Mouse (Mus musculus) heart, embryonic 13.5 days (tissue): ENCODE measurements at regions not wholly inside any gene's neighbourhood (a gene's known extent, or its start where the extent isn't known, plus 50 kb on each side); places are given as distances from the start of the nearest gene placed in this dataset.

Experiments
- ATAC-seq: fragments of 200-750 bp; cut with Nextera tagmentation; 2 replicates; pipeline ENCODE4 v1.8.0; 2017; ENCODE audit warnings: moderate TSS enrichment; ENCODE audit not compliant: insufficient number of reproducible peaks, low FRiP score, low TSS enrichment; ENCODE audit errors: extremely low read depth
- H3K27ac ChIP-seq: fragments of 300-500 bp; sonication (generic); replicated peaks from 2 replicates; pipeline ENCODE4 v1.5.1; 2015; ENCODE audit warnings: moderate library complexity, mild to moderate bottlenecking, inconsistent platforms
- H3K27me3 ChIP-seq: fragments of 300-500 bp; sonication (generic); replicated peaks from 2 replicates; pipeline ENCODE4 v1.6.1; 2015; ENCODE audit warnings: mild to moderate bottlenecking, inconsistent platforms
- H3K36me3 ChIP-seq: fragments of 300-500 bp; sonication (generic); 2 replicates; pipeline ENCODE4 v1.6.1; 2015; ENCODE audit warnings: mild to moderate bottlenecking, inconsistent platforms
- H3K4me1 ChIP-seq: fragments of 300-500 bp; sonication (generic); 2 replicates; pipeline ENCODE4 v1.6.1; 2015; ENCODE audit warnings: inconsistent platforms
- H3K4me2 ChIP-seq: fragments of 300-500 bp; sonication (generic); 2 replicates; pipeline ENCODE4 v1.6.1; 2015; ENCODE audit warnings: inconsistent platforms, mild to moderate bottlenecking, moderate library complexity
- H3K4me3 ChIP-seq: fragments of 300-500 bp; sonication (generic); 2 replicates; pipeline ENCODE4 v1.5.1; 2015; ENCODE audit warnings: moderate library complexity, mild to moderate bottlenecking, inconsistent platforms
- H3K9ac ChIP-seq: fragments of 300-500 bp; sonication (generic); 2 replicates; pipeline ENCODE4 v1.6.1; 2015; ENCODE audit warnings: inconsistent platforms, mild to moderate bottlenecking, moderate library complexity
- H3K9me3 ChIP-seq: fragments of 300-500 bp; sonication (generic); 2 replicates; pipeline ENCODE4 v1.6.1; 2016; ENCODE audit warnings: inconsistent platforms
- WGBS: fragments of 180-500 bp; shearing (Covaris S2); methylation state at CpG from one replicate; pipeline ENCODE4 v1.1.7; 2015; ENCODE audit warnings: mixed read lengths; 5-methylcytosine and 5-hydroxymethylcytosine counted together

GRCm38 (mm10) chr3:63570607-63571353, 87.1 kb upstream of the Gm34302 start:
- no peaks in the 10 kb centered on the region for H3K27me3 ChIP-seq
- ATAC-seq: no peak
- H3K4me1 ChIP-seq: no peaks in the 10 kb centered on the region
- H3K9ac ChIP-seq: no peak overlapping the region
- WGBS: 45% methylated on average over 7 of the region's 7 CpGs
- H3K4me3 ChIP-seq: no peak overlapping the region
- H3K9me3 ChIP-seq: no peaks in the 10 kb centered on the region
- H3K27ac ChIP-seq: no peak overlapping the region
- H3K36me3 ChIP-seq: no peaks in the 10 kb centered on the region
- H3K4me2 ChIP-seq: no peak overlapping the region

GRCm38 (mm10) chr3:63570082-63570481, 86.4 kb upstream of the Gm34302 start:
- no peaks in the 10 kb centered on the region for H3K9me3 ChIP-seq
- 86% methylated on average over 1 of the region's 1 CpGs for WGBS
- ATAC-seq: no peak
- H3K4me3 ChIP-seq: no peak overlapping the region
- H3K4me1 ChIP-seq: no peaks in the 10 kb centered on the region
- no peak overlapping the region for H3K27ac ChIP-seq
- no peak overlapping the region for H3K4me2 ChIP-seq
- H3K9ac ChIP-seq: no peak overlapping the region
- H3K27me3 ChIP-seq: no peaks in the 10 kb centered on the region
- H3K36me3 ChIP-seq: no peaks in the 10 kb centered on the region

GRCm38 (mm10) chr3:63569004-63569596, 85.4 kb upstream of the Gm34302 start:
- no peaks in the 10 kb centered on the region for H3K9me3 ChIP-seq
- H3K36me3 ChIP-seq: no peaks in the 10 kb centered on the region
- WGBS: 66% methylated on average over 7 of the region's 7 CpGs

GRCm38 (mm10) chr3:63567726-63568125, 84.0 kb upstream of the Gm34302 start:
- H3K4me2 ChIP-seq: no peak overlapping the region
- H3K9me3 ChIP-seq: no peaks in the 10 kb centered on the region
- H3K27ac ChIP-seq: no peak overlapping the region
- no peaks in the 10 kb centered on the region for H3K27me3 ChIP-seq
- no peak overlapping the region for H3K4me3 ChIP-seq
- H3K36me3 ChIP-seq: no peaks in the 10 kb centered on the region
- H3K4me1 ChIP-seq: no peaks in the 10 kb centered on the region
- WGBS: 73% methylated on average over 3 of the region's 3 CpGs
- H3K9ac ChIP-seq: no peak overlapping the region
- ATAC-seq: no peak

More at GRCm38 (mm10) chr3:63569004-63569596, 85.4 kb upstream of the Gm34302 start:
- no peaks in the 10 kb centered on the region for H3K4me1 ChIP-seq
- no peak overlapping the region for H3K9ac ChIP-seq
- no peak for ATAC-seq
- H3K27ac ChIP-seq: no peak overlapping the region
- no peaks in the 10 kb centered on the region for H3K27me3 ChIP-seq
- H3K4me2 ChIP-seq: no peak overlapping the region
- H3K4me3 ChIP-seq: no peak overlapping the region

- Histone ChIP-seq H3K27me3 (no peaks in the 10 kb centered on the region), H3K27ac (no peak overlapping the region), H3K4me1 (no peaks in the 10 kb centered on the region), H3K4me2 (no peak overlapping the region), H3K9ac (no peak overlapping the region), H3K4me3 (no peak overlapping the region), H3K36me3 (no peaks in the 10 kb centered on the region), H3K9me3 (no peaks in the 10 kb centered on the region)
- ATAC-seq: no peak
- 86% methylated on average over 1 of the region's 1 CpGs for WGBS
Observed at GRCm38 (mm10) chr3:63563057-63563456, 79.4 kb upstream of the Gm34302 start.

DNA sequence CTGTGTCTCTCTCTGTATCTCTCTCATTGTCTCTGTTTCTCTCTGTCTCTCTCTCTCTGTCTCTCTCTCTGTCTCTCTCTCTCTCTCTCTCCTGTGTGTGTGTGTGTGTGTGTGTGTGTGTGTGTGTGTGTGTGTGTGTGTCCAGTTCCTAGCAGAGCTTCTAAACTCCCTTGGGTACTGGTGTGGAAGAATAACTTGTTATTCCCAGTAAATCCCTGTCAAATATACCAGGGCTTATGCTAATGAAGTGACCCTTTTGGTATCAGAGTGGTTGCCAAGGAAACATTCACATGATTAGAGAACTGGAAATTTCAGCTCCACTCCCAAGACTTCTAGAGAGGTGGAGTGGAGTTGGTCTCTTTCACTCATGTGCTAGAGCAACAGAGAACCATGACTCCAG, 78.9 kb upstream of the Gm34302 start:
- Histone ChIP-seq H3K4me3 (no peak overlapping the region), H3K4me2 (no peak overlapping the region), H3K4me1 (no peaks in the 10 kb centered on the region), H3K9me3 (no peaks in the 10 kb centered on the region), H3K9ac (no peak overlapping the region), H3K36me3 (no peaks in the 10 kb centered on the region), H3K27ac (no peak overlapping the region), H3K27me3 (no peaks in the 10 kb centered on the region)
- ATAC-seq: no peak

- Histone ChIP-seq H3K27me3 (no peaks in the 10 kb centered on the region), H3K9ac (no peak overlapping the region), H3K27ac (no peak overlapping the region), H3K36me3 (no peaks in the 10 kb centered on the region), H3K4me2 (no peak overlapping the region), H3K4me3 (no peak overlapping the region), H3K4me1 (no peaks in the 10 kb centered on the region), H3K9me3 (no peaks in the 10 kb centered on the region)
- WGBS: 72% methylated on average over 4 of the region's 4 CpGs
- ATAC-seq: no peak
Observed at GRCm38 (mm10) chr3:63560745-63561151, 77.1 kb upstream of the Gm34302 start.

- H3K27ac ChIP-seq: no peak overlapping the region
- 79% methylated on average over 1 of the region's 1 CpGs for WGBS
- H3K9me3 ChIP-seq: no peaks in the 10 kb centered on the region
- ATAC-seq: no peak
- no peak overlapping the region for H3K4me2 ChIP-seq
- H3K9ac ChIP-seq: no peak overlapping the region
- H3K4me3 ChIP-seq: no peak overlapping the region
- H3K4me1 ChIP-seq: no peaks in the 10 kb centered on the region
- no peaks in the 10 kb centered on the region for H3K36me3 ChIP-seq
- no peaks in the 10 kb centered on the region for H3K27me3 ChIP-seq
Observed at GRCm38 (mm10) chr3:63556741-63557140, 73.1 kb upstream of the Gm34302 start.

GRCm38 (mm10) chr3:63554872-63555271, 71.2 kb upstream of the Gm34302 start:
- Histone ChIP-seq H3K27me3 (no peaks in the 10 kb centered on the region), H3K4me2 (peak overlapping the region; percentile 47), H3K9ac (0 out of 2 replicates have a peak overlapping the region, but pooled peaks have one; percentile 65), H3K9me3 (no peaks in the 10 kb centered on the region), H3K36me3 (no peaks in the 10 kb centered on the region), H3K4me1 (no peaks in the 10 kb centered on the region), H3K4me3 (peak overlapping the region; percentile 22; the same call in 1 of the 2 replicates), H3K27ac (no peak overlapping the region)
- no peak for ATAC-seq
- 7% methylated on average over 9 of the region's 9 CpGs for WGBS

DNA sequence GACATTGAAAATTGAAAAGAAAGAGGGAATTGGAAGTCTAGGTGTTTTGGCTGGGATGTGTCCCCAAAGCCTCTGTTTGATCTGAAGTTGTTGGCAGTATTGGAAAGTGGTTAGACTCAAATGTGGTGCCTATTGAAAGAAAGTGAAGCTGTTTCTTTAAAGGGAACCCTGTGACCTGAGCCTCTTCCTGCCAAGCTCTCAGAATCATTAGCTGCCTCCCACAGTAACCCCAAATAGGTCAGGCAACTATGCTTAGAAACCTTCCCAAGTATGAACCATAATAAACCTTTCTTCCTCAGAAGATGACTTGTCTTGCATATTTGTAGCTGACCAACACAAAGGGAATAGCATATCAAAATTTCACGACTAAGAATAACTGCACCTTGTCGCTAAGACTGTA, 69.7 kb upstream of the Gm34302 start:
- ATAC-seq: no peak
- Histone ChIP-seq H3K27ac (no peak overlapping the region), H3K27me3 (no peaks in the 10 kb centered on the region), H3K4me3 (no peak overlapping the region), H3K4me1 (no peaks in the 10 kb centered on the region), H3K36me3 (no peaks in the 10 kb centered on the region), H3K4me2 (no peak overlapping the region), H3K9me3 (no peaks in the 10 kb centered on the region), H3K9ac (no peak overlapping the region)
- WGBS: 74% methylated on average over 2 of the region's 2 CpGs

DNA sequence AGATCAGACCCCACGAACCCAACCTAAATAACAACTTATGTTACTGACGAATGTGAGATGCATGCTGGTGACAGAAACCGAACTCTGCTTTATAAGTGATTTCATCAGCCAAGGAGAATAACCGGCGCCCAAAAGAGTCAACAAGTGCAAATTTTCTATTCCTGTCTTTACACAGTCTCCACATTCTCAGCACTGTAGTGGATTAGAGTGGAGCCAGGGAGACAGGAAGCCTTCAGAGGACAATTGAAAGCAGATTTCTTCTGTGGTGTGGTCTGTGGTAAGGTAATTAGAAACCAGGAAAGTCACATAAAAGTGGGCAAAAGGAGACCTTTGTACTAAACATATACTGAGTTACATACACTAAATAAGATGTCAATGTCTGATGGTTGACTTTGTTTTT, 68.0 kb upstream of the Gm34302 start:
- WGBS: 56% methylated on average over 5 of the region's 5 CpGs
- H3K36me3 ChIP-seq: no peaks in the 10 kb centered on the region
- no peaks in the 10 kb centered on the region for H3K27me3 ChIP-seq
- H3K27ac ChIP-seq: no peak overlapping the region
- H3K4me2 ChIP-seq: no peak overlapping the region
- no peaks in the 10 kb centered on the region for H3K4me1 ChIP-seq
- ATAC-seq: no peak
- no peak overlapping the region for H3K4me3 ChIP-seq
- no peak overlapping the region for H3K9ac ChIP-seq
- no peaks in the 10 kb centered on the region for H3K9me3 ChIP-seq
